Mouse (Mus musculus): ENCODE results near the gene Sgcb. TPM values are rescaled to one million over a fixed set of nuclear protein-coding genes. Genes with fewer than 3 reads are reported as not detected.

Gene Sgcb
- polyA plus RNA-seq, 1 experiment from 2014 or later = 14.3 TPM

DNA sequence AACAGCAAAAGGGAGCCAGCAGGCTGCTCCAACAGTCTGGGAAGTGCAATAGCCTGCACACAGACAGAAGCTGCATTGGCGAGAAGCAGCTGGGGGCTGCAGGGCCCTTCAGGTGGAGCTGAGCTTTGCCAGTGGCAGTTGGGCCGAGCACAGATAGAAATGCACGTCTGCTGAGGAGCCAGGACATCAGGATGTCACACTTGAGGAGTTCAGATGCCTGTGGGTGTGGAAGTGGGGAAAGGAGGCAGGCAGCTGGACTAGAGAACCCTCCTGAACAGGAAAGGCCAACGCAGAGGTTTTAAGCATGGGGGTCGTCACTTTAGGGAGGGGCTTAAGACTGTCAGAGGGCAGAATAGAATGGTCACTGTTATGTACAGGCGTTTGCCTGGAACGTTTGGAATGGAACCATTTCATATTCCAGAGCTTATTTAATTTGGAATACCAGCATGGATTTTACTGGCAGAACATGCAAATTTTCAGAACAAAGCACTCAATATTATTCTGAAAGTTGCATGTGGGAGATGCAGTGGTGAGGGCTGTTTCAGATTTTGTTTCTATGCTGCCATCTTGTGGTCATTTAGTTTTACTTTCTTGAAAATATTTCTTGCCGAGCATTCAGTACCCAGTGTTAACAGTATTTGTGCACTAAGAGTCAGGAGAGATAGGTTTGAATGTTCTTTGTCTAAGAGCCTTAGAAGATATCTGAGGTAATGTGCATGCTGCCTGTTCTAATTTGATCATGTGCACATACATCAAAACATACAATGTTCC is 10.1 kb downstream of the Sgcb start:
- Histone ChIP-seq H3K27ac (no peak overlapping the region), H3K9ac (ENCODE audit: low read depth, low read length) (no peak overlapping the region), H3K36me3 (ENCODE audit: insufficient read depth, low read length) (peaks cover 19% of the 10 kb centered on the region), H3K9me3 (replicated peaks; ENCODE audit: low read length) (no peaks in the 10 kb centered on the region; the same call in 1 of the 2 replicates), H3K4me3 (replicated peaks; ENCODE audit: low read depth, low read length) (no peak overlapping the region), H3K4me1 (replicated peaks; ENCODE audit: insufficient read depth, low read length) (no peaks in the 10 kb centered on the region), H3K4me2 (ENCODE audit: low read length) (no peak overlapping the region), H3K27me3 (ENCODE audit: insufficient read depth, low read length) (no peaks in the 10 kb centered on the region)
- WGBS = 47% methylated on average over 8 of the region's 8 CpGs
- peak; percentile 78 for TF ChIP-seq CTCF (IDR thresholded peaks at IDR 0.05; ENCODE audit: low read depth)
- ATAC-seq (replicated peaks; ENCODE audit: low FRiP score, low read depth) = 0 out of 2 replicates have a peak, but pooled peaks have one; percentile 13
- peak; percentile 89 for DNase-seq (ENCODE audit: low spot score)

DNA sequence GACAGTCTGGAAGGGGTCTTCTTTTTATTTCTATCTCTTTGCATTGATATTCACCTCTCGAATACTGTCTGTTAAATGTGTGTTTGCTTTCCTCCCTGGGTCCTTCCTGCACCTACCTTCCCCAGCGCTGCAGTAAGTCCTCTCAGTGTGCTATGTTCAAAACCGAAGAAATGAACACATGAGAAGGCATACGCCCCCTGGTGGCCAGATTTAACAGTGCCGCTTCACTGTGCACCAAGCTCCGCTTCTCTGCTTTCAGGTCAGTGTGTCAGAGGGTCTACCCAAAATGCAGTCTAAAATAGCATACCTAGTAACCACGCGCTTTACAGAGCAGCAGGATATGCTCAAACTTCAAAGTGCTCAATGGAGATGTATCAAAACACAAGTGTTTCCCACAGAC is 14.4 kb downstream of the Sgcb start:
- H3K36me3 ChIP-seq (ENCODE audit: insufficient read depth, low read length) = peaks cover 15% of the 10 kb centered on the region
- ATAC-seq (replicated peaks; ENCODE audit: low FRiP score, low read depth) (no peak), DNase-seq (ENCODE audit: low spot score) (peak; percentile 67)
- H3K9me3 ChIP-seq (replicated peaks; ENCODE audit: low read length) = no peaks in the 10 kb centered on the region; the same call in 1 of the 2 replicates
- peak; percentile 81 for TF ChIP-seq CTCF (IDR thresholded peaks at IDR 0.05; ENCODE audit: low read depth)
- no peak overlapping the region for H3K27ac ChIP-seq
- H3K4me2 ChIP-seq (ENCODE audit: low read length) = no peak overlapping the region
- H3K9ac ChIP-seq (ENCODE audit: low read depth, low read length) = no peak overlapping the region
- no peak overlapping the region for H3K4me3 ChIP-seq (replicated peaks; ENCODE audit: low read depth, low read length)
- no peaks in the 10 kb centered on the region for H3K27me3 ChIP-seq (ENCODE audit: insufficient read depth, low read length)
- 57% methylated on average over 8 of the region's 8 CpGs for WGBS
- H3K4me1 ChIP-seq (replicated peaks; ENCODE audit: insufficient read depth, low read length) = no peaks in the 10 kb centered on the region

DNA sequence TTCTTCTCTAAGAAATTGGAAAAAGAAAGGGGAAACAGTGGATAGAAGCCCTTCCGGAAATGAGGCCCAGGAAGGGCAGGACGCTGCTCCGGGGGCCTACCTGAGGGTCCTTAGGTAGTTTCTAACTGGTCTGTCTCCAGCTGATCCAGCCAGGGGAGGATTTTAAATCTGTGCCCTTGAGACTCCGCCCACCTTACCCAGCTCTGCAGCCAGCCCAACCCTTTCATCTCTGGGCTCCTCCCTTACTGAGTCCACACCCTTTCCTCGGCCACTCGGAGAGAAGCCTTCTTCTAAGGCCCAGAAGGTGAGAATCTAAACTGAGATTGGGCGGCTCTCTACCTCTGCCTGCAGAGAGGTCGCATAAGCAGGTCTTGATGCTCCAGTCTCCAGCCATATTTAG is 15.3 kb downstream of the Sgcb start, which contains the start of gene Lrrc66:
Gene Lrrc66 (minus strand): TSS at position 236 of the 400 bp plus-strand sequence.
- no peaks in the 10 kb centered on the region for H3K27me3 ChIP-seq (ENCODE audit: insufficient read depth, low read length)
- WGBS = 80% methylated on average over 8 of the region's 8 CpGs
- DNase-seq (ENCODE audit: low spot score) = no peak

DNA sequence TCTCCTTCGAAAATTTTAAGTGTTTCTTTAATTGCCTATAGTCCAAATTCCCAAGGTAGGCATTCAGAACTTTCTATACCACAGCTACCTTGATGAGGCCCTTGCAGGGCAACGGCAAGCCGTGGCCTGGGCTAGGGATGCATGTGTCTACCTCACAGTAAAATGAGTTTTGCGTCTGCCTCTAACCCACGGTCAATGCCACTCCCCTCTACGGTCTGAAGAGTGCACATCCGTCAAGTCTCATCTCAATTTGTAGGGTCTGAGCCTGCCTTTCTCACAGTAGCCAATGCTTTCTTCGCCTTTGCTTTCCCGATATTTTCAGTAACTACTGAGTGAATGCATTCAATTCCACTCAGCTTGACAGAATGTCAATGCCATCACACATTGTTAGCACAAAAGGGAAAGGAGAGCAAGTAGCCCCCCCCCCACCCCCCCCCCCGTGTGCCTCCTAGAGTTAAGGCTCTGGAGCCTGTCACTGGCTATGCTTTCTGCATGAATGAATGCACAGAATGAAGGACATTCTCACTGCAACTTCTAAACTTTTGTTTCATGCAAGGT is 16.5 kb downstream of the Sgcb start:
- no peak for TF ChIP-seq CTCF (IDR thresholded peaks at IDR 0.05; ENCODE audit: low read depth)
- no peak overlapping the region for H3K4me2 ChIP-seq (ENCODE audit: low read length)
- ATAC-seq (replicated peaks; ENCODE audit: low FRiP score, low read depth) (no peak), DNase-seq (ENCODE audit: low spot score) (no peak)
- no peaks in the 10 kb centered on the region for H3K27me3 ChIP-seq (ENCODE audit: insufficient read depth, low read length)
- H3K36me3 ChIP-seq (ENCODE audit: insufficient read depth, low read length) = peaks cover 15% of the 10 kb centered on the region
- H3K4me1 ChIP-seq (replicated peaks; ENCODE audit: insufficient read depth, low read length) = no peaks in the 10 kb centered on the region
- H3K9ac ChIP-seq (ENCODE audit: low read depth, low read length) = no peak overlapping the region
- WGBS = 73% methylated on average over 10 of the region's 10 CpGs
- no peaks in the 10 kb centered on the region; the same call in 1 of the 2 replicates for H3K9me3 ChIP-seq (replicated peaks; ENCODE audit: low read length)
- H3K4me3 ChIP-seq (replicated peaks; ENCODE audit: low read depth, low read length) = no peak overlapping the region
- no peak overlapping the region for H3K27ac ChIP-seq

More for the DNA sequence above, 15.3 kb downstream of the Sgcb start, which contains the start of gene Lrrc66:
- Histone ChIP-seq H3K9ac (ENCODE audit: low read depth, low read length) (no peak within 1 kb of the TSS), H3K4me3 (replicated peaks; ENCODE audit: low read depth, low read length) (no peak within 1 kb of the TSS), H3K9me3 (replicated peaks; ENCODE audit: low read length) (no peaks in the 10 kb centered on the region; the same call in 1 of the 2 replicates), H3K27ac (no peak within 1 kb of the TSS), H3K4me2 (ENCODE audit: low read length) (no peak within 1 kb of the TSS), H3K4me1 (replicated peaks; ENCODE audit: insufficient read depth, low read length) (no peaks in the 10 kb centered on the region), H3K36me3 (ENCODE audit: insufficient read depth, low read length) (peaks cover 15% of the 10 kb centered on the region)
- no peak for TF ChIP-seq CTCF (IDR thresholded peaks at IDR 0.05; ENCODE audit: low read depth)
- ATAC-seq (replicated peaks; ENCODE audit: low FRiP score, low read depth) = no peak

DNA sequence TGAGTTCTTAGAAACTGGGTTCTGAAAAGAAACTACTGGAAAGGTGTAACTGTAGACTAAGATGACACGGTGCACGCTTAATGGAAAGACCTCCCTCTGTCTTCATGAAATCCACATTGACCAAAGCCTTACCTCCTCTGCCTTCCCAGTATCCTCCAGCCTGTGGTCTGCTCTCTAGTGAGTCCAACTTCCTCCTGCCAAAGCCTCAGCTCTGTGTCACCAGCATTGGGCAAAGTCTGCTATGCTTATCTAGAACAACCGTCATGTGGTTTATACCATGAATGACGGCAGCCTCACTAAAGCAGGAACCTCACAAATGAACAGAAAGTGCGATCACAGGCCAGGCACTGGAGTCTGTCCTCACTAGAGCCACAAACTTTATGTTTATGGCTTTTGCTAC is 17.4 kb downstream of the Sgcb start:
- Histone ChIP-seq H3K27me3 (ENCODE audit: insufficient read depth, low read length) (no peaks in the 10 kb centered on the region), H3K36me3 (ENCODE audit: insufficient read depth, low read length) (peaks cover 11% of the 10 kb centered on the region), H3K4me1 (replicated peaks; ENCODE audit: insufficient read depth, low read length) (no peaks in the 10 kb centered on the region), H3K4me3 (replicated peaks; ENCODE audit: low read depth, low read length) (no peak overlapping the region), H3K27ac (no peak overlapping the region), H3K4me2 (ENCODE audit: low read length) (no peak overlapping the region), H3K9me3 (replicated peaks; ENCODE audit: low read length) (no peaks in the 10 kb centered on the region; the same call in 1 of the 2 replicates), H3K9ac (ENCODE audit: low read depth, low read length) (no peak overlapping the region)
- 78% methylated on average over 5 of the region's 5 CpGs for WGBS
- no peak for TF ChIP-seq CTCF (IDR thresholded peaks at IDR 0.05; ENCODE audit: low read depth)
- DNase-seq (ENCODE audit: low spot score) (no peak), ATAC-seq (replicated peaks; ENCODE audit: low FRiP score, low read depth) (no peak)

DNA sequence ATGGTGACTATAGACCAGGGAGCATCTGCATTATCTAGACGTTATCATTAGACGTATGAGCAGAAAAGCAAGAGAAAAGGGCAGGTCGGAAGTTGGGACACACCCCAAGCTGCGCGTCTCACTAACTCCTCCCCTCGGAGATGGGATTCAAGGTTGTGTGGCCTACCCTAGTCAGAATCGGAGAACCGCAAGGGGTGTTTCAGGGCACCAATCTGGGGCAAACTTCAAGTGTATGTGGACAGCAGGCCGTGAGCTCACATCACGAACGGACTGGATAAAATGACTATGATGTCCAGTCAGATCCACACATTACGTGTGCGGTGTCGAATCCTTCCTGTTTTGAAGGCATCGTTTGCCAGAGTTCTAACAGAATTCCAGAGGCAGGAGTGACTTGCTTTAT is 19.6 kb downstream of the Sgcb start:
- no peak for ATAC-seq (replicated peaks; ENCODE audit: low FRiP score, low read depth)
- no peak overlapping the region for H3K9ac ChIP-seq (ENCODE audit: low read depth, low read length)
- H3K36me3 ChIP-seq (ENCODE audit: insufficient read depth, low read length) = no peaks in the 10 kb centered on the region
- H3K27me3 ChIP-seq (ENCODE audit: insufficient read depth, low read length) = no peaks in the 10 kb centered on the region
- no peak for TF ChIP-seq CTCF (IDR thresholded peaks at IDR 0.05; ENCODE audit: low read depth)
- no peak for DNase-seq (ENCODE audit: low spot score)
- no peaks in the 10 kb centered on the region for H3K4me1 ChIP-seq (replicated peaks; ENCODE audit: insufficient read depth, low read length)
- H3K9me3 ChIP-seq (replicated peaks; ENCODE audit: low read length) = no peaks in the 10 kb centered on the region
- WGBS = 80% methylated on average over 15 of the region's 15 CpGs
- no peak overlapping the region for H3K27ac ChIP-seq
- no peak overlapping the region for H3K4me3 ChIP-seq (replicated peaks; ENCODE audit: low read depth, low read length)
- no peak overlapping the region for H3K4me2 ChIP-seq (ENCODE audit: low read length)

Measured in kidney, postnatal 0 days (tissue).